Mouse (Mus musculus) heart, postnatal 0 days (tissue): ENCODE measurements at regions not wholly inside any gene's neighbourhood (a gene's known extent, or its start where the extent isn't known, plus 50 kb on each side); places are given as distances from the start of the nearest gene placed in this dataset.

Experiments
- ATAC-seq: fragments of 200-750 bp; cut with Nextera tagmentation; 2 replicates; pipeline ENCODE4 v1.8.0; 2017; ENCODE audit warnings: low read depth, moderate number of reproducible peaks, moderate library complexity; ENCODE audit not compliant: insufficient read depth
- DNase-seq: peaks from one replicate; pipeline ENCODE4 v3.0.0-alpha.2; 2016; ENCODE audit warnings: low spot score
- H3K27ac ChIP-seq: fragments of 300-500 bp; sonication (generic); 2 replicates; pipeline ENCODE4 v1.5.1; 2014; ENCODE audit warnings: low read depth, mild to moderate bottlenecking
- H3K27me3 ChIP-seq: fragments of 300-500 bp; sonication (generic); 2 replicates; pipeline ENCODE4 v1.6.1; 2014; ENCODE audit warnings: low read length, mixed read lengths; ENCODE audit not compliant: control insufficient read depth, insufficient read depth
- H3K36me3 ChIP-seq: fragments of 300-500 bp; sonication (generic); replicated peaks from 2 replicates; pipeline ENCODE4 v1.6.1; 2014; ENCODE audit warnings: low read length, mixed read lengths; ENCODE audit not compliant: control insufficient read depth, insufficient read depth
- H3K4me1 ChIP-seq: fragments of 300-500 bp; sonication (generic); 2 replicates; pipeline ENCODE4 v1.6.1; 2014; ENCODE audit warnings: antibody characterized with exemption; ENCODE audit not compliant: control insufficient read depth, insufficient read depth
- H3K4me2 ChIP-seq: fragments of 300-500 bp; sonication (generic); 2 replicates; pipeline ENCODE4 v1.6.1; 2014; ENCODE audit warnings: low read depth, mild to moderate bottlenecking, low read length, moderate library complexity
- H3K4me3 ChIP-seq: fragments of 300-500 bp; sonication (generic); 2 replicates; pipeline ENCODE4 v1.5.1; 2014; ENCODE audit warnings: low read depth, low read length
- H3K9ac ChIP-seq: fragments of 300-500 bp; sonication (generic); replicated peaks from 2 replicates; pipeline ENCODE4 v1.6.1; 2014; ENCODE audit warnings: low read depth, low read length, mixed read lengths
- H3K9me3 ChIP-seq: fragments of 300-500 bp; sonication (generic); replicated peaks from 2 replicates; pipeline ENCODE4 v1.6.1; 2016; ENCODE audit warnings: low read length; ENCODE audit not compliant: control insufficient read depth
- CTCF ChIP-seq: IDR thresholded peaks from 2 replicates; pipeline ENCODE4 v1.5.1; 2016; ENCODE audit warnings: antibody characterized with exemption, control low read depth, low read depth
- EP300 ChIP-seq: IDR thresholded peaks from 2 replicates; pipeline ENCODE4 v1.6.1; 2016; ENCODE audit warnings: antibody characterized with exemption, low read depth
- WGBS: fragments of 180-500 bp; shearing (Covaris S2); extraction: QIAGEN DNeasy Blood & Tissue Kit; methylation state at CpG from one replicate; pipeline ENCODE4 v1.1.7; 2014; 5-methylcytosine and 5-hydroxymethylcytosine counted together

DNA sequence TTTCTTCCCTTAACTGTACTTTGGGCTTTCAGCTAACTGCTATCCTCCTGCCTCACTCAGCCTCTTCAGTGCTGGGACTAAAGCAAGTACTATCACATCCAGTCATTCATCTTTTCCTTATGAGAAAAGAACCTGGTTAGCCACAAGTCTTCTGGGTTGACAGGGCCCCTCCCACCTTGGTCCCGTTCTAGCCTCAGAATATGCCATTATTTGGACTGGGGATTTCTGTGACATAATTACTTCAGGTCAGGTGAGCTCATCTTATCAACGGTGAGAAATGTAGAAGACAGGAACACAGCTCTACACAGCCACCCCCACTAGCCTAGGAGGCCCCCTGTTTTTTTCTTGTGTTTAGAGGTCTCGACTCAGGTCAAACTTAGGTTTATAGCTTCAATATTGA is 1172.4 kb upstream of the A1bg start:
- WGBS: 87% methylated on average over 3 of the region's 3 CpGs
- Histone ChIP-seq H3K4me2 (no peak overlapping the region), H3K27me3 (no peaks in the 10 kb centered on the region), H3K27ac (no peak overlapping the region), H3K9me3 (no peaks in the 10 kb centered on the region), H3K36me3 (no peaks in the 10 kb centered on the region), H3K4me3 (no peak overlapping the region), H3K4me1 (peaks cover 24% of the 10 kb centered on the region), H3K9ac (no peak overlapping the region)
- ATAC-seq (no peak), DNase-seq (no peak)
- TF ChIP-seq CTCF (no peak), EP300 (no peak)

DNA sequence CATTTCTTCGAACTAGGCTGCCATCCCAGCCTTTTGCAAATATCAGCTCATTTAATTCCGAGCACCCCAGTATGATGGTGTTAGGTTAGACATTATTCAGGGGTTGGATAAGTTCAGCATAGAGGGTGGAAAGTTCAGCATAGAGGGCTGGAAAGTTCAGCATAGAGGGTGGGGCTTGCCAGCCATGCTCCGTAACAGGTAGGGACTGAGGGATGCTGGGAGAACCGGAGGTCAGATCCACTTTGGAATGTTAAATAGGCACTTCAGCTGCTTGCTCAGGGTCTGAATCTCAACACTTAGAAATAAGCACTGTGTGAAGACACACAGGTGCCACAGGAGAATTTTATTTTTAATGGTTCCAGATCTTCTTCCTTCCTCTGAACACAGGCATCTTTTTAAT is 1170.9 kb upstream of the A1bg start:
- no peaks in the 10 kb centered on the region for H3K36me3 ChIP-seq
- no peak for DNase-seq
- H3K4me1 ChIP-seq: peaks cover 16% of the 10 kb centered on the region
- no peak overlapping the region for H3K9ac ChIP-seq
- no peak overlapping the region for H3K27ac ChIP-seq
- WGBS: 82% methylated on average over 4 of the region's 4 CpGs
- no peak for ATAC-seq
- H3K4me2 ChIP-seq: no peak overlapping the region
- H3K4me3 ChIP-seq: no peak overlapping the region
- TF ChIP-seq EP300: no peak
- no peak for TF ChIP-seq CTCF
- no peaks in the 10 kb centered on the region for H3K27me3 ChIP-seq
- no peaks in the 10 kb centered on the region for H3K9me3 ChIP-seq

DNA sequence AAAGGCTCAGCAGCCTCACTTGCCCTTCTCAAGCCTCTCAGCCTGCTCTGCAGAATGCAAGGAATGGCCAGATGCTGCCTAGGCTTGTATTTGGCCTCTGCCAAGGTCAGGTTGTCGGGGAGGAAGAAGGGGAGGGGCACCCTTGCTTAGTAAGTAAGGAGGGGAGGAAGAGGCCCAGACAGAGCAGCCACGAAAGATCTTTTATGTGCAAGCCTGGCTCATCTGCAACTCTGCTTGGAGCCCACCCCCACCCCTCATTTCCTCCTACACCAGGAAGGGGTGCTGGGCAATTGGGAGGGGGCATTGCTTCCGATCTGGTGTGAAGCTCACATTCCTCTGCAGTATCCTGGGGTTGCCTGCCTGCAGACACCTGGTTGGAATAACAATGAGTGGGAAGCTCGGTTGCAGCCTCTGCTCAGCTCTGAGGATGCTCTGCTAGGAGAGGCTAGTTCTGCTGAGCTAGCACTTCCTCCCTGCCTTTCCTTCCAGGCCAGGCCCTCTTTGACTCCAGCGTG is 1169.9 kb upstream of the A1bg start:
- TF ChIP-seq CTCF (no peak), EP300 (no peak)
- 21% methylated on average over 5 of the region's 5 CpGs for WGBS
- ATAC-seq: peak; percentile 24; the same call in 1 of the 2 replicates
- H3K36me3 ChIP-seq: no peaks in the 10 kb centered on the region
- H3K4me1 ChIP-seq: peaks cover 12% of the 10 kb centered on the region
- no peaks in the 10 kb centered on the region for H3K9me3 ChIP-seq
- H3K9ac ChIP-seq: no peak overlapping the region
- no peak overlapping the region for H3K27ac ChIP-seq
- H3K27me3 ChIP-seq: no peaks in the 10 kb centered on the region
- no peak overlapping the region for H3K4me3 ChIP-seq
- no peak for DNase-seq
- no peak overlapping the region for H3K4me2 ChIP-seq

DNA sequence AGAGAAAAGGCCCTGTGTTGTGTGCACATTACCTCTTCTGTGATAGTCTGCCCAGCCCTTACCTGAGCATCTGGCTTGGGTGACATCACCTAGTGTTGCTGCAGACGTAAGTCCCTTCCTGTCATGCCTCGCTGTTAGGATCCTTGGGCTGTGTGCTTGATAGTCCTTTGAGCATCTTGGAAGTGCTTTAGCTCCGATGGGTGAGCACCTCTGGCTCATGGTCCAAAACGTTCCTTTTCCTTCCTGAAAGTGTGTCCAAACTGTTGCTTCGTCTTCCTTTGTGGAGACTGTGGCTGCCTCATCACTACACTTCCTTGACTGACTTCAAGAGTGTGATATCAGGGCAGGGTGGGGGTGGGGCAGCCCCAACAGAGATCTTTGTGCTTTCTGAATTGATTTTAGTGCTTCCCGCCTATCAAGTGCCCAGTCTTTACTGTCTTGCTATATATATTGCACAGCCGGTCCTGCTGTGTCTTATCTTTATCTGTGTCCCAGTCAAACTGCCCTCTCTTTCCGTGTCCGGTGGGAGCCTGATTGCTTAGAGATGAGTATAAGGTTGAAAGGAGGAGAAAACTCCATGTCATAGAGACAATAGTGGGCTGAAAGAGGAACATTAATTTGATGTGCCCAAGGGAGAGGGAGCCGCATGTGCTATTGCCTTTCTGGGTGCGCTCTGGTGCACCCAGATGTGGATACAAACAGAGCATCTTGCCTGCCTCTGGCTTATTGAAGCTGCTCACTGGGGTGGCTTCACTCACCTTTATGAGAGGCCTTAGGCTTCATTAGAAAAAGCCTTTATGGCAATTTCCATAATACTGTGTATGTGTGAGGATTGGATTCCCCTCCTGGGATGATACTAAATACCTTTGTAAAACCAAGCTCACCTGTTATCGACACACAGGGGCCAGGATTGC is 1169.2 kb upstream of the A1bg start:
- no peak for ATAC-seq
- WGBS: 56% methylated on average over 12 of the region's 12 CpGs
- no peak for TF ChIP-seq EP300
- no peak for TF ChIP-seq CTCF

GRCm38 (mm10) chr15:62091144-62091543 is 1168.3 kb upstream of the A1bg start:
- no peaks in the 10 kb centered on the region for H3K36me3 ChIP-seq
- TF ChIP-seq CTCF (no peak), EP300 (no peak)
- no peak for ATAC-seq
- 93% methylated on average over 5 of the region's 5 CpGs for WGBS
- H3K4me3 ChIP-seq: no peak overlapping the region
- no peak overlapping the region for H3K9ac ChIP-seq
- H3K4me1 ChIP-seq: peaks cover 12% of the 10 kb centered on the region
- no peaks in the 10 kb centered on the region for H3K9me3 ChIP-seq
- no peak overlapping the region for H3K4me2 ChIP-seq
- DNase-seq: no peak
- H3K27ac ChIP-seq: no peak overlapping the region
- H3K27me3 ChIP-seq: no peaks in the 10 kb centered on the region

More for the DNA sequence above, 1169.2 kb upstream of the A1bg start:
- Histone ChIP-seq H3K4me2 (no peak overlapping the region), H3K27ac (no peak overlapping the region), H3K9me3 (no peaks in the 10 kb centered on the region), H3K36me3 (no peaks in the 10 kb centered on the region), H3K27me3 (no peaks in the 10 kb centered on the region), H3K4me3 (no peak overlapping the region), H3K4me1 (peaks cover 12% of the 10 kb centered on the region), H3K9ac (no peak overlapping the region)
- DNase-seq: no peak
